Mouse (Mus musculus) liver, adult 2 months (tissue): ENCODE measurements around the gene Washc2. TPM values are rescaled to one million over a fixed set of nuclear protein-coding genes. Genes with fewer than 3 reads are reported as not detected.

Source experiments
- DNase-seq: peaks from one replicate; pipeline ENCODE4 v3.0.0-alpha.2; 2011; ENCODE audit warnings: low read depth, low spot score; ENCODE audit errors: extremely low read depth
- H3K27ac ChIP-seq: fragments of 200-500 bp; replicated peaks from 2 replicates; pipeline ENCODE4 v1.5.1; 2012; ENCODE audit warnings: low read depth, mild to moderate bottlenecking, control low read depth, inconsistent platforms, low read length; ENCODE audit not compliant: insufficient read depth
- H3K27me3 ChIP-seq: fragments of 200-500 bp; 2 replicates; pipeline ENCODE4 v1.6.1; 2012; ENCODE audit warnings: mild to moderate bottlenecking, moderate library complexity, low read length, inconsistent platforms; ENCODE audit not compliant: control insufficient read depth, insufficient read depth
- H3K36me3 ChIP-seq: fragments of 200-500 bp; 2 replicates; pipeline ENCODE4 v1.6.1; 2012; ENCODE audit warnings: low read length, inconsistent platforms; ENCODE audit not compliant: control insufficient read depth, insufficient read depth
- H3K4me1 ChIP-seq: fragments of 200-500 bp; 2 replicates; pipeline ENCODE4 v1.6.1; 2011; ENCODE audit warnings: low read length; ENCODE audit not compliant: control insufficient read depth, insufficient read depth
- H3K4me3 ChIP-seq: fragments of 200-500 bp; 2 replicates; pipeline ENCODE4 v1.5.1; 2011; ENCODE audit warnings: low read depth, mild to moderate bottlenecking, control low read depth, low read length, moderate library complexity; ENCODE audit not compliant: insufficient read depth
- H3K79me2 ChIP-seq: fragments of 200-500 bp; 2 replicates; pipeline ENCODE4 v1.6.1; 2012; ENCODE audit warnings: inconsistent platforms, mild to moderate bottlenecking, low read length, moderate library complexity; ENCODE audit not compliant: control insufficient read depth, insufficient read depth
- H3K9ac ChIP-seq: fragments of 200-500 bp; 2 replicates; pipeline ENCODE4 v1.6.1; 2012; ENCODE audit warnings: low read depth, mild to moderate bottlenecking, control low read depth, inconsistent platforms, low read length
- CTCF ChIP-seq: fragments of 200-500 bp; IDR thresholded peaks from 2 replicates; pipeline ENCODE4 v1.5.1; 2011; ENCODE audit warnings: low read depth, low read length, control low read depth
- POLR2A ChIP-seq: fragments of 200-500 bp; IDR thresholded peaks from 2 replicates; pipeline ENCODE4 v1.6.1; 2011; ENCODE audit warnings: low read length, control low read depth; ENCODE audit not compliant: insufficient read depth; ENCODE audit errors: extremely low read depth
- whole genome bisulfite sequencing: fragments of 180-500 bp; shearing (Covaris S2); methylation state at CpG from one replicate; pipeline ENCODE4 v1.1.7; 2018; 5-methylcytosine and 5-hydroxymethylcytosine counted together
- polyA plus RNA-seq: library from polyadenylated mRNA; depleted of rRNA; stranded (reverse); fragments of >200 nt; gene quantifications from 2 replicates; pipeline ENCODE4 v1.2.3, GENCODE M21; 2012
- total RNA-seq: library from RNA; depleted of rRNA; stranded (reverse); fragments of >200 nt; gene quantifications from 2 replicates; pipeline ENCODE4 v1.2.3, GENCODE M21; 2014

Gene Washc2
- total and polyA plus RNA-seq, 2 experiments, result 32.7 to 38.5 TPM

- peak within 1 kb of the TSS; percentile 83 for H3K27ac ChIP-seq
Measured at GRCm38 (mm10) chr6:116264018-116264651, 56.3 kb downstream of the Washc2 start, which contains the start of gene Zfand4. Zfand4 (plus strand) TSS chr6:116264222.

GRCm38 (mm10) chr6:116264836-116265235 lies 57.0 kb downstream of the Washc2 start:
- Histone ChIP-seq H3K36me3 (peaks cover 5% of the 10 kb centered on the region), H3K27me3 (no peaks in the 10 kb centered on the region), H3K9ac (peak overlapping the region; percentile 5), H3K4me1 (peaks cover 16% of the 10 kb centered on the region), H3K79me2 (peaks cover 17% of the 10 kb centered on the region; the same call in 1 of the 2 replicates), H3K27ac (peak overlapping the region; percentile 83), H3K4me3 (peak overlapping the region; percentile 97)
- DNase-seq, result peak; percentile 63
- WGBS, result 65% methylated on average over 11 of the region's 11 CpGs
- TF ChIP-seq CTCF, result no peak
- TF ChIP-seq POLR2A, result no peak

More at GRCm38 (mm10) chr6:116264018-116264651, 56.3 kb downstream of the Washc2 start, which contains the start of gene Zfand4:
- TF ChIP-seq CTCF, result no peak
- peak; percentile 84 for TF ChIP-seq POLR2A
- WGBS, result under 1% methylated on average over 62 of the region's 67 CpGs
- DNase-seq, result peak; percentile 74
- peaks cover 5% of the 10 kb centered on the region for H3K36me3 ChIP-seq
- H3K4me3 ChIP-seq, result peak within 1 kb of the TSS; percentile 97
- H3K4me1 ChIP-seq, result peaks cover 17% of the 10 kb centered on the region
- H3K9ac ChIP-seq, result peak within 1 kb of the TSS; percentile 98
- H3K27me3 ChIP-seq, result no peaks in the 10 kb centered on the region
- H3K79me2 ChIP-seq, result peaks cover 17% of the 10 kb centered on the region; the same call in 1 of the 2 replicates

- H3K4me3 ChIP-seq, result peak overlapping the region; percentile 41; the same call in 1 of the 2 replicates
- H3K36me3 ChIP-seq, result peaks cover 5% of the 10 kb centered on the region
- 27% methylated on average over 4 of the region's 4 CpGs for WGBS
Measured at GRCm38 (mm10) chr6:116265603-116266002, 57.8 kb downstream of the Washc2 start.

GRCm38 (mm10) chr6:116266273-116267109 lies 58.7 kb downstream of the Washc2 start:
- H3K27ac ChIP-seq, result peak overlapping the region; percentile 57
- no peak for TF ChIP-seq CTCF
- TF ChIP-seq POLR2A, result no peak
- peaks cover 20% of the 10 kb centered on the region; the same call in 1 of the 2 replicates for H3K79me2 ChIP-seq
- peaks cover 5% of the 10 kb centered on the region for H3K36me3 ChIP-seq
- peaks cover 8% of the 10 kb centered on the region for H3K4me1 ChIP-seq
- peak; percentile 59 for DNase-seq
- peak overlapping the region; percentile 67 for H3K9ac ChIP-seq
- 48% methylated on average over 11 of the region's 11 CpGs for WGBS
- peak overlapping the region; percentile 45 for H3K4me3 ChIP-seq
- no peaks in the 10 kb centered on the region for H3K27me3 ChIP-seq

More at GRCm38 (mm10) chr6:116265603-116266002, 57.8 kb downstream of the Washc2 start:
- TF ChIP-seq CTCF (no peak), POLR2A (no peak)
- Histone ChIP-seq H3K9ac (no peak overlapping the region), H3K4me1 (peaks cover 11% of the 10 kb centered on the region), H3K27me3 (no peaks in the 10 kb centered on the region), H3K79me2 (peaks cover 17% of the 10 kb centered on the region; the same call in 1 of the 2 replicates), H3K27ac (peak overlapping the region; percentile 73; the same call in 1 of the 2 replicates)
- DNase-seq, result peak; percentile 99

GRCm38 (mm10) chr6:116267110-116267423 lies 59.2 kb downstream of the Washc2 start:
- peaks cover 8% of the 10 kb centered on the region for H3K4me1 ChIP-seq
- H3K79me2 ChIP-seq, result peaks cover 20% of the 10 kb centered on the region; the same call in 1 of the 2 replicates
- no peak overlapping the region for H3K9ac ChIP-seq
- H3K27ac ChIP-seq, result peak overlapping the region; percentile 57
- peak; percentile 21 for DNase-seq
- no peak for TF ChIP-seq POLR2A
- no peak for TF ChIP-seq CTCF
- peaks cover 3% of the 10 kb centered on the region for H3K36me3 ChIP-seq
- no peaks in the 10 kb centered on the region for H3K27me3 ChIP-seq
- no peak overlapping the region; the same call in 1 of the 2 replicates for H3K4me3 ChIP-seq
- 94% methylated on average over 1 of the region's 1 CpGs for WGBS

GRCm38 (mm10) chr6:116275695-116276094 lies 67.9 kb downstream of the Washc2 start:
- TF ChIP-seq POLR2A (no peak), CTCF (no peak)
- 80% methylated on average over 4 of the region's 4 CpGs for WGBS

More at GRCm38 (mm10) chr6:116275695-116276094, 67.9 kb downstream of the Washc2 start:
- Histone ChIP-seq H3K36me3 (peaks cover 16% of the 10 kb centered on the region), H3K4me1 (peaks cover 4% of the 10 kb centered on the region), H3K9ac (no peak overlapping the region), H3K4me3 (no peak overlapping the region), H3K79me2 (peaks cover 3% of the 10 kb centered on the region; the same call in 1 of the 2 replicates), H3K27ac (no peak overlapping the region), H3K27me3 (no peaks in the 10 kb centered on the region)
- DNase-seq, result no peak
